Mouse (Mus musculus) embryonic facial prominence, embryonic 12.5 days (tissue): ENCODE data around the gene Arl8a. TPM values are rescaled to one million over a fixed set of nuclear protein-coding genes. Genes with fewer than 3 reads are reported as not detected.

Source experiments
- polyA plus RNA-seq: library from polyadenylated mRNA; unstranded; fragments of >200 nt; fragmentation: Nextera tagmentation; extraction: Ambion mirVana; gene quantifications from 2 replicates; pipeline ENCODE4 v1.2.1, GENCODE M21; 2016

Arl8a gene
- polyA plus RNA-seq, 1 experiment from 2014 or later: 81.2 TPM

Other genes starting within 250 kb of the Arl8a start
- 9.6 and 10.8 TPM in 2 replicates for gene Ppp1r12b, start 190.9 kb upstream of the Arl8a start, polyA plus RNA-seq
- gene Ube2t, start 184.3 kb upstream of the Arl8a start, polyA plus RNA-seq: 34.8 and 35.6 TPM in 2 replicates
- 3.5 and 3.9 TPM in 2 replicates for gene Lgr6, start 41.5 kb upstream of the Arl8a start, polyA plus RNA-seq
- 1.4 and 1.7 TPM in 2 replicates for gene Ptpn7, start 14.1 kb upstream of the Arl8a start, polyA plus RNA-seq
- gene Gpr37l1, start 20.9 kb downstream of the Arl8a start, polyA plus RNA-seq: not detected in 2 replicates
- 5.5 and 6.6 TPM in 2 replicates for gene Elf3, start 111.7 kb downstream of the Arl8a start, polyA plus RNA-seq
- 91.1 and 93.5 TPM in 2 replicates for gene Rnpep, start 137.3 kb downstream of the Arl8a start, polyA plus RNA-seq
- 172 and 177 TPM in 2 replicates for gene Timm17a, start 167.0 kb downstream of the Arl8a start, polyA plus RNA-seq
- gene Lmod1, start 178.0 kb downstream of the Arl8a start, polyA plus RNA-seq: 0.50 and 0.87 TPM in 2 replicates
- 43.5 and 43.6 TPM in 2 replicates for gene Shisa4, start 228.4 kb downstream of the Arl8a start, polyA plus RNA-seq